Mouse (Mus musculus) hindbrain, embryonic 12.5 days (tissue): ENCODE data around the gene Sema5b. TPM values are rescaled to one million over a fixed set of nuclear protein-coding genes. Genes with fewer than 3 reads are reported as not detected.

ENCODE experiments used
- ATAC-seq: fragments of 200-750 bp; cut with Nextera tagmentation; 2 replicates; pipeline ENCODE4 v1.8.0; 2017; ENCODE audit warnings: moderate TSS enrichment; ENCODE audit not compliant: low FRiP score
- H3K27ac ChIP-seq: fragments of 300-500 bp; sonication (generic); 2 replicates; pipeline ENCODE4 v1.5.1; 2016; ENCODE audit warnings: mild to moderate bottlenecking
- H3K27me3 ChIP-seq: fragments of 300-500 bp; sonication (generic); 2 replicates; pipeline ENCODE4 v1.6.1; 2016; ENCODE audit warnings: mild to moderate bottlenecking
- H3K36me3 ChIP-seq: fragments of 300-500 bp; sonication (generic); 2 replicates; pipeline ENCODE4 v1.6.1; 2016; ENCODE audit warnings: mild to moderate bottlenecking
- H3K4me1 ChIP-seq: fragments of 300-500 bp; sonication (generic); 2 replicates; pipeline ENCODE4 v1.6.1; 2016
- H3K4me2 ChIP-seq: fragments of 300-500 bp; sonication (generic); replicated peaks from 2 replicates; pipeline ENCODE4 v1.6.1; 2016; ENCODE audit warnings: mild to moderate bottlenecking
- H3K4me3 ChIP-seq: fragments of 300-500 bp; sonication (generic); 2 replicates; pipeline ENCODE4 v1.5.1; 2016; ENCODE audit warnings: mild to moderate bottlenecking
- H3K9ac ChIP-seq: fragments of 300-500 bp; sonication (generic); 2 replicates; pipeline ENCODE4 v1.6.1; 2016; ENCODE audit warnings: mild to moderate bottlenecking, moderate library complexity
- H3K9me3 ChIP-seq: fragments of 300-500 bp; sonication (generic); replicated peaks from 2 replicates; pipeline ENCODE4 v1.6.1; 2016; ENCODE audit warnings: mild to moderate bottlenecking
- WGBS: fragments of 180-500 bp; shearing (Covaris S2); methylation state at CpG from one replicate; pipeline ENCODE4 v1.1.7; 2016; 5-methylcytosine and 5-hydroxymethylcytosine counted together
- polyA plus RNA-seq: library from polyadenylated mRNA; unstranded; fragments of >200 nt; fragmentation: Nextera tagmentation; extraction: Ambion mirVana; gene quantifications from 2 replicates; pipeline ENCODE4 v1.2.1, GENCODE M21; 2016

Gene Sema5b
- 36.7 and 42.9 TPM in 2 replicates for polyA plus RNA-seq

GRCm38 (mm10) chr16:35541117-35541641 lies at the start of gene Sema5b:
Sema5b (plus strand) TSS chr16:35541145.
- peaks cover 17% of the 10 kb centered on the region; the same call in 1 of the 2 replicates for H3K27me3 ChIP-seq
- peak within 1 kb of the TSS; percentile 53 for H3K4me3 ChIP-seq
- H3K4me2 ChIP-seq: peak within 1 kb of the TSS; percentile 80
- peak within 1 kb of the TSS; percentile 87 for H3K9ac ChIP-seq
- peak; percentile 89 for ATAC-seq
- H3K27ac ChIP-seq: peak within 1 kb of the TSS; percentile 81
- H3K4me1 ChIP-seq: peaks cover 20% of the 10 kb centered on the region
- WGBS: 0% methylated on average over 52 of the region's 54 CpGs
- no peaks in the 10 kb centered on the region for H3K36me3 ChIP-seq
- H3K9me3 ChIP-seq: no peaks in the 10 kb centered on the region

DNA sequence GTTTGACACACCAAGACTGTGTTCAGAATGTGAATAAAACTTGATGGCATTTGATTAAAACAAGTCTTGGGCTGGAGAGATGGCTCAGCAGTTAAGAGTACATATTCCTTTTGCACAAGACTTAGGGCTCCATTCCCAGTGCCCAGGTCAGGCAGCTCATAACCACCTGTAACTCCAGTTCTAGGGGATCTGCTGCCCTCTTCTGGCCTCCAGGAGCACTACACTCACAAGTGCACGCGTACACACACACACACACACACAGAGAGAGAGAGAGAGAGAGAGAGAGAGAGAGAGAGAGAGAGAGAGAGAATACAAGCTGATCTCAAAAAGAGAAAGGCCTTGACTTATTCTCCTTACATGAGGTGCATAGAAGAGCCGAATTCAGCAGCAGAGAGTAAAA lies 40.6 kb upstream of the Sema5b start:
- Histone ChIP-seq H3K27ac (no peak overlapping the region), H3K9ac (no peak overlapping the region), H3K27me3 (no peaks in the 10 kb centered on the region), H3K4me2 (no peak overlapping the region), H3K9me3 (no peaks in the 10 kb centered on the region), H3K36me3 (no peaks in the 10 kb centered on the region), H3K4me3 (no peak overlapping the region), H3K4me1 (no peaks in the 10 kb centered on the region)
- no peak for ATAC-seq
- 96% methylated on average over 3 of the region's 3 CpGs for WGBS

DNA sequence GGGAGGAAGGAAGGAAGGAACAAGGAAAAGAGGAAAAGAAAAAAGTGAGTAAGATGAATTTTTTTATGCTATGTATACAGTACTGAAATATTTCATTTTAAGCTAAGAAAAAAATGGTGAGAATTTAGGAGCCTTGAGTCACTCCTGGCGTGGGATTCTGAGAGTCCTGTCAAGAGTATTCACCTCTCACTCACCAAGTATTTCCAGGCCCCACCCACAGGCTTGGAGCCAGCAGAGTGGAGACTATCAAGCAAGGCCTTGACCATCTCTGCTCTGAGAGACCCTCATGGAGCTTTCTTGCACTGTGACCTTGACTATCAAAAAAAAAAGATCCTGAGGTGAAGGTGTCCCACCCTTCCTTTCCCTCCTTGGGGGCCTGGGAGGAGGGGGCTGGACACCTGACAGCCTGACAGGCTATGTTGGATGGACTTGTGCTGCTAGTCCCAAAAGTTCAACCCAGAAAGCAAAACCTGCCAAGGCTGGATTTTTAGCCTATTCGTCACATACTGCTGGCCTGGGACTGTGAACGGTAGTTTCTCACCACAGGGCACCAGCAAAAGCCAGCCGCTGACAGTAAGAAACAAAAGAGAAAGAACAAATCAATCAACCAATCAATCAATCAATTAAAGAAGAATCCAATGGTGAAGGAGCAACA lies 39.7 kb upstream of the Sema5b start:
- no peaks in the 10 kb centered on the region for H3K9me3 ChIP-seq
- ATAC-seq: no peak
- H3K27me3 ChIP-seq: no peaks in the 10 kb centered on the region
- no peak overlapping the region for H3K4me3 ChIP-seq
- H3K4me1 ChIP-seq: no peaks in the 10 kb centered on the region
- no peak overlapping the region for H3K27ac ChIP-seq
- H3K36me3 ChIP-seq: no peaks in the 10 kb centered on the region
- WGBS: 45% methylated on average over 4 of the region's 4 CpGs
- H3K9ac ChIP-seq: no peak overlapping the region
- H3K4me2 ChIP-seq: no peak overlapping the region

DNA sequence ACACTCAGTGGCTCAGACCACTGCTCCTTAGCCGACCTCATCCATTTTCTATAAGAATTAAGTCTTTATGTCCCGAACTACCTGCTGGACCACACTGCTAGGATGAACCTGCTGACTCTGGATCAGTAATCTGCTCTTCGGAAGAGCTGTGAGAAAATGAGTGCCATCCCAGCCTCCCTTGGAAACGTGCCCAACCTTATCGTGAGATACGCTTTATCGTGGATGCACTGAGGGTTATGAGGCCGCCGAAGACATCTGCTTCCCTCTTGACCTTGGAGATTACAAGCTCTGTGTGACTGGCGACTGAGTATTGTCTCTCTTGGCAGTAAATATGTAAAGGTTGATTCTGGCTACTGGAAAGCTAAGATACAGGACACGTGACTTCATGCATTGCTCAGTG lies 38.5 kb upstream of the Sema5b start:
- no peak overlapping the region for H3K9ac ChIP-seq
- H3K27me3 ChIP-seq: no peaks in the 10 kb centered on the region
- H3K4me2 ChIP-seq: no peak overlapping the region
- no peak overlapping the region for H3K27ac ChIP-seq
- H3K9me3 ChIP-seq: no peaks in the 10 kb centered on the region
- no peaks in the 10 kb centered on the region for H3K4me1 ChIP-seq
- H3K36me3 ChIP-seq: no peaks in the 10 kb centered on the region
- no peak for ATAC-seq
- no peak overlapping the region for H3K4me3 ChIP-seq
- 88% methylated on average over 11 of the region's 11 CpGs for WGBS

DNA sequence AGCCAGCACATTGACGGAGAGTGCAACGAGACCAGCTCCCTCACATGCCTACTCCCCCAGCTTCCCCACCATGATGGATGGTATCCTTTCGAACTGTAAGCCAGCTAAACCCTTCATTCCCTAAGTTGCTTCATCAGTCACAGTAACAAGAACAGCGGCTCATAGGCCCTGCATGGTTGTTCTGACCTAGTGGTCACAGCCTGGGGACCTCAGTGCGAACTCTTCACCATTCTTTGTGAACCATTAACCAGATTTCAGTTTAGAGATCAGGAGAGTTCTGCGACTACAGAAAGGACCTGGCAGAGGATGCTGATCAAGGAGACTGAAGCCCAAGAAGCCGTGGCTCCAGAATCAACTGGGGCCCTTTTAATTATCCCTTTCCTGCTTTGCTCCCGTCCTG lies 36.7 kb upstream of the Sema5b start:
- Histone ChIP-seq H3K4me2 (no peak overlapping the region), H3K4me1 (0 out of 2 replicates have a peak, but pooled peaks cover 2% of the 10 kb centered on the region), H3K27me3 (no peaks in the 10 kb centered on the region), H3K9ac (no peak overlapping the region), H3K36me3 (no peaks in the 10 kb centered on the region), H3K27ac (no peak overlapping the region), H3K4me3 (no peak overlapping the region), H3K9me3 (no peaks in the 10 kb centered on the region)
- WGBS: 86% methylated on average over 8 of the region's 8 CpGs
- ATAC-seq: no peak

GRCm38 (mm10) chr16:35505786-35506185 lies 35.2 kb upstream of the Sema5b start:
- Histone ChIP-seq H3K27ac (no peak overlapping the region), H3K4me2 (no peak overlapping the region), H3K9ac (no peak overlapping the region), H3K4me1 (0 out of 2 replicates have a peak, but pooled peaks cover 4% of the 10 kb centered on the region), H3K36me3 (no peaks in the 10 kb centered on the region), H3K4me3 (no peak overlapping the region), H3K9me3 (no peaks in the 10 kb centered on the region), H3K27me3 (no peaks in the 10 kb centered on the region)
- no peak for ATAC-seq
- WGBS: 96% methylated on average over 4 of the region's 4 CpGs

DNA sequence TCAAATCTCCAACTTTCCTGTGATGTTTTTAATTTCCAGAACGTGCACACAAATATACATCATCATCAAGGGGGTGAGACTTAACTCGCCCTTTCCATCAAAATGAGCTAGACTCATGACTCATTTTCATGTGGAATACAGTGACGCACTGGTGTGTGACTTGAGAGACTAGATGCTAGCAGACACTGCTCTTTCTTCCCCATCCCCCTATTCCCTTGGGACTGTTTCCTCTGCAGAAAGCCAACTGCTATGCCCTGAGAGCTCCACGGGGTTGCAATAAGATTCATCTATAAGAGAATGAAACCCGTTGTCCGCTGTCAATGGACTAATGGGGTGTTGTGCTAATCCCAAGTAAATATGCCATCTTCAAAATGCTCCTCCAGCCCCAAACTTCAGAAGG lies 32.4 kb upstream of the Sema5b start:
- no peak overlapping the region for H3K27ac ChIP-seq
- 77% methylated on average over 6 of the region's 6 CpGs for WGBS
- H3K4me3 ChIP-seq: no peak overlapping the region
- H3K4me2 ChIP-seq: no peak overlapping the region
- 0 out of 2 replicates have a peak, but pooled peaks cover 4% of the 10 kb centered on the region for H3K4me1 ChIP-seq
- no peak for ATAC-seq
- no peaks in the 10 kb centered on the region for H3K36me3 ChIP-seq
- H3K27me3 ChIP-seq: no peaks in the 10 kb centered on the region
- no peak overlapping the region for H3K9ac ChIP-seq
- H3K9me3 ChIP-seq: no peaks in the 10 kb centered on the region

DNA sequence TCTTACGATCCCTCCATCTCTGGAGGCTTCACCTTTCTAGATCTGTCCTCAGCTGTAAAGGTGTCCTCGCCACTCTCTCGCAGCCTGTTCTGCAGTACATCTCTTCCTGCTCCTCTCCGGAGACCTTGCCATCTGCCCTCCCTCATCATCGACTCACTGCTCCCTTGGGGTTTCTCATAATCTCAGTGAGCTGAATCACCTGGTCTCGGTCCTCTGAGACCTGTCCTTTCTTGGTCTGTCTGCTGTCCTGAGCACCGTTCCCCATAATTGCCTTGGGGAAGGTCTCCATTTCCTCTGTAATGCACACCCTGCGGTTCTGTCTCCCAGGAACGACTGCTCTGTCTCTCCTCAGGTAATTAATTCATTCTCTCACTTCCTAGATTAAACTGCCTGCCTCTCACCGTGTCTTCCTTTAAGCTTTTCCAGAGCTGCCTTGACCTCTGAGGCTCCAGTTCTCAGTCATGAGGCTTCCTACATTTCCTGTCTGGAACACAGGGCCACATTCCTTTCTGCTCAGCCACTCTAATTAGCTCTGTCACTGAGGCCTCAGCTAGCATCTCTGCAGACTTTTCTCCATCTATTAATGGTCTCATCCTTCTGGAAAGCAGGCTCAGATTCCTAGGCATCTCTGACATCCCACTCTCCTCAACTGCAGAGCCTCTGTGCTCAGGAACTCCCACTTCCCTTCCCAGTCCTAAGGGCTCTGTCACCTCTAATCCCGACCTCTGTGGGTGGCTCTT lies 31.4 kb upstream of the Sema5b start:
- Histone ChIP-seq H3K4me2 (no peak overlapping the region), H3K9me3 (no peaks in the 10 kb centered on the region), H3K27me3 (no peaks in the 10 kb centered on the region), H3K4me1 (0 out of 2 replicates have a peak, but pooled peaks cover 4% of the 10 kb centered on the region), H3K27ac (no peak overlapping the region), H3K4me3 (no peak overlapping the region), H3K36me3 (no peaks in the 10 kb centered on the region), H3K9ac (no peak overlapping the region)
- ATAC-seq: no peak
- 55% methylated on average over 11 of the region's 11 CpGs for WGBS

DNA sequence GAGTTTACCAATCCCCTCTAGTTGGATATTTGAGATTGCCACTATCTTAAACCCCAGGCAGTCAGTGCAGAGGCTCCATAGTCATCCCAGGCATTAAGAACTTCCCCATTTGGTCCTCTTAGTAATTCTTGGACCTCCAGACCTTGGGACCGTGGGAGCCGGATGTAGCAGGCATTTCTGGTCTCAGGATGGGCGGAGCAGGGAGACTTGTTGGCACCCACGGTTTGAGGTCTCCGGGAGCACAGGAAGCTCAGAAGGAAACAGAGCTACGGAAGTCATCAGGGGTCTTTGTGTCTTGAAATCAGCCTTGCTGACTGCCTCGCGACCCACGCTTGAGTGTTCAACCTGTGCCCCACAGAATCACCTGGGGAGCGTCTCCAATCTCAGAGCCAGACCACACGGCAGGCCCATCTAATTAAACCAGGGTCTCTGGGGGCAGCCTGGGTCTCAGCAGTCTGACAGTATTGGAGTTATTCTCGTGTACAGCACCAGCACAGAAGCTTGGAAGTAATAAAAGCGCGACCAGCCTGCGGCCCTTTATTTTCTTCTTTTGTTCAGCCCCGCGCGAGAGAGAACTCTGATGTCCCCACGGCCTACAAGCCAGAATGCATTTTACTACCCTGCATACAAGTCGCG lies 24.9 kb upstream of the Sema5b start:
- Histone ChIP-seq H3K4me1 (peaks cover 18% of the 10 kb centered on the region), H3K27ac (peak overlapping the region; percentile 30), H3K9ac (no peak overlapping the region), H3K27me3 (no peaks in the 10 kb centered on the region), H3K4me2 (no peak overlapping the region), H3K36me3 (no peaks in the 10 kb centered on the region), H3K9me3 (no peaks in the 10 kb centered on the region), H3K4me3 (no peak overlapping the region)
- 54% methylated on average over 21 of the region's 21 CpGs for WGBS
- peak; percentile 48; the same call in 1 of the 2 replicates for ATAC-seq

DNA sequence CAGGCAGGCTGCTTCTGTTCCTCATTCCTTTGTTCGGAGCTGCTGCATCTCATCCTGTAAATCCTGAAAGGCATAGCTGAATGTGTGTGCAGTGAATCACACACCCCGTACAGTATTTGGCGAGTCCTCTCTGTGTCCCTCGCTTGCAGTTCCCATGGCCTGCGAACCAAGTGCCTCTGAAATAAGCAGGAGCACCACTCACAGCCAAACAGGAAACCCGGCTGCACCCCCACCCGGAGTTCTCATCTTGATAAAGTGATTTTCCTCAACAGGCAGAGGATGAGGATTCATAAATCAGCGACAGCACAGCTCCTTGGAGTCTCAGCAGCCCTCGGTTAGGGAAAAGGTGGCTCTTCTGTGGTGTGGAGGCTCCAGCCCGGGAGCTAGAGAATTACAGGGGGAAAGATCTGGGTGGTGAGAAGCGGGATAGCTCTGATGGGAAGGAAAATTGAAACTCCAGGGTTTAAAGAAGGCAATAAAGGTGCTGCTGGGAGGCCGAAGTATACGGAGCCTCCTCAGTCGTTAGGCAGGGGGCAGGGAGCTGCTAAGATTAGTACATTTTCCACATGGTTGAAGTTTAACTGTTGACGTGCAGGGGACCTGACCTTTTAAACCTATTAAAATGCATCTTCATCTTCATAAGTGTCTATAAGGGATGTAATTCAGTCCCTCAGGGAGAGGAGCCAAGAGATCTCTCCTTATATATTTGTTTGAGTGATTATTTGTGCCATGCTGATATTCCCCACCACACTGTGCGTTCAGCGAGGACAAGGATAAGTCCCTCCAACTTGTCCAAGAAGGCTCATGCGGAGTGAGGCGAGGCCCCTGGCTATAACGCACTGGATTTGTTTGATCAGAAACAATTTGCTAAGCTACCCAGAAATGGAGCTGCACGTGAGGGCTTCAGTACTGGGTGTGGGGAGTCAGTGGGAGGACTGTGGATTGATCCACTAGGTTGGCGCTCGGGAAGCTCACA lies 22.7 kb upstream of the Sema5b start:
- Histone ChIP-seq H3K4me1 (peaks cover 18% of the 10 kb centered on the region), H3K4me3 (no peak overlapping the region), H3K9ac (no peak overlapping the region), H3K27ac (0 out of 2 replicates have a peak overlapping the region, but pooled peaks have one; percentile 6), H3K36me3 (no peaks in the 10 kb centered on the region), H3K4me2 (no peak overlapping the region), H3K9me3 (no peaks in the 10 kb centered on the region), H3K27me3 (no peaks in the 10 kb centered on the region)
- 66% methylated on average over 23 of the region's 23 CpGs for WGBS
- no peak for ATAC-seq

GRCm38 (mm10) chr16:35519245-35519644 lies 21.7 kb upstream of the Sema5b start:
- Histone ChIP-seq H3K9ac (no peak overlapping the region), H3K27me3 (no peaks in the 10 kb centered on the region), H3K27ac (no peak overlapping the region), H3K4me3 (no peak overlapping the region), H3K4me2 (no peak overlapping the region), H3K36me3 (no peaks in the 10 kb centered on the region), H3K9me3 (no peaks in the 10 kb centered on the region), H3K4me1 (peaks cover 19% of the 10 kb centered on the region)
- no peak for ATAC-seq
- 49% methylated on average over 7 of the region's 7 CpGs for WGBS
